Mouse (Mus musculus): Measurements from ENCODE around the gene Rnft2.

DNA sequence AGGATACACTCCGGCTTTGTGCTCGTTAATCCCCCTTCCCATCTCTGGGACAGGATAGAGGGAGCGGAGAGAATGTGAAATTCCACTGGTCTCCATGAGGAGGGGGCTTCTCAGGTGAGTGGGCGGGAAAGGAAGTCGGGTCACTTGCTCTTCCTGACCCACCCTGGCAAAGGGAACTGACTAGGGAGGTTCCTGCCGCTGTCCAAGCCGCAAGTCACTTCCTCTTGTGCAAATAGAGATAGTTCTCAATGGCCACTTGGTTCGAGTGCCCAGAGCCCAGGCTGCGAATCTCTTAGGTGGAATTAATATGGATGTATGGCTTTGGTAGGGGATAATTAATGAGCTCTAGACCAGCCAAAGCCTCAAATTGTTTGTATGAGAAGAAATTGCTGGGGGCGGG, 15.1 kb upstream of the Rnft2 start:
- no peak for TF ChIP-seq POLR2A (IDR thresholded peaks at IDR 0.05; ENCODE audit: borderline replicate concordance, low read depth, low read length)
- no peak for TF ChIP-seq CTCF (IDR thresholded peaks at IDR 0.05; ENCODE audit: low read depth, low read length)
